29 mouse cellular contexts compared by ENCODE assay signal in the genomic region with DNA sequence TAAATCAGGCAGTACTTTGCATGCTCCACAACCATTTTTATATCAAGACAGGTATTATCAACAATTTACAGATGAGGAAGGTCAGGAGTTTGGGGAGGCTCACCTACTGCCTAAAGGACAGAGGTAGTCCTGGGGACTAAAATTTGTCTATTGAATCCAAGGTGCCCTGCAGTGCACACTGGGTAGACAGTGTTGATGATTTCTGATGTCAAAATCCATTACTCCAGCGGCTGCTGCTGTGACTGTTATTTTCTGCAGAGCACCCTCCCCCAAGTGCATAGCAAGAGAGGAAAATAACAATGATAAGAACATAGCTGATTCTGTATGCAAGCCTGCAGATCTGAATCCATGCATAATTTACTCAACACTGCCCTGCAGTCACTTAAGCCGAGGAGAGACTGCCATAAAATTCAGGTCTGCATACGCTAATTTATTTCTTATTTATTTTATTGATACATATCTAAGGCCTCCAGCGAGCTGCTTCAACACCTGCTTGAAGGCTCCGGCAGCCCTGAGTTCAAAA.
DNase-seq lines count a peak whose midpoint lies in the region; ATAC-seq and TF ChIP-seq lines count a peak whose summit lies in the region.
"Had no signal": no experiment of that assay in that cellular context is flagged by ENCODE, and none has a peak within 500 bp of the region (broad histone marks: within the 10 kb centered on the region; RNA-seq: fewer than 3 reads in every experiment).

No protein-coding gene starts in this region.

- peaks cover 3% of the 10 kb centered on the region; the same call in 1 of the 2 replicates for H3K27me3 ChIP-seq in forebrain, embryonic 15.5 days
- no peaks in the 10 kb centered on the region for H3K27me3 ChIP-seq in forebrain, embryonic 14.5 days (replicated peaks; ENCODE audit: control insufficient read depth, insufficient read depth, low read length)
- no peaks in the 10 kb centered on the region for H3K27me3 ChIP-seq in midbrain, embryonic 12.5 days
- no peaks in the 10 kb centered on the region for H3K27me3 ChIP-seq in midbrain, embryonic 11.5 days (ENCODE audit: control insufficient read depth, insufficient read depth, low read length)
- no peaks in the 10 kb centered on the region for H3K27me3 ChIP-seq in hindbrain, embryonic 15.5 days
- H3K27me3 ChIP-seq in midbrain, postnatal 0 days (ENCODE audit: insufficient read depth, low read length), result no peaks in the 10 kb centered on the region
- no peaks in the 10 kb centered on the region for H3K27me3 ChIP-seq in limb, embryonic 10.5 days (ENCODE audit: low read depth, poor library complexity, severe bottlenecking)
- H3K27me3 ChIP-seq: heart, embryonic 13.5 days; intestine, embryonic 15.5 days; limb, embryonic 13.5 days; lung, embryonic 15.5 days; megakaryocyte, embryonic 14.5 days; Patski; stomach, embryonic 15.5 days had no signal

- no peaks in the 10 kb centered on the region for H3K36me3 ChIP-seq in forebrain, embryonic 15.5 days
- no peaks in the 10 kb centered on the region for H3K36me3 ChIP-seq in forebrain, embryonic 14.5 days (ENCODE audit: control insufficient read depth, insufficient read depth, low read length)
- no peaks in the 10 kb centered on the region for H3K36me3 ChIP-seq in midbrain, embryonic 12.5 days
- H3K36me3 ChIP-seq in midbrain, embryonic 11.5 days (ENCODE audit: control insufficient read depth, insufficient read depth, low read length), result no peaks in the 10 kb centered on the region
- H3K36me3 ChIP-seq in hindbrain, embryonic 15.5 days, result no peaks in the 10 kb centered on the region
- H3K36me3 ChIP-seq in midbrain, postnatal 0 days (ENCODE audit: insufficient read depth, low read length), result no peaks in the 10 kb centered on the region
- no peaks in the 10 kb centered on the region for H3K36me3 ChIP-seq in limb, embryonic 10.5 days
- H3K36me3 ChIP-seq: G1E; heart, embryonic 13.5 days; intestine, embryonic 15.5 days; limb, embryonic 13.5 days; lung, embryonic 15.5 days; stomach, embryonic 15.5 days had no signal

- ATAC-seq in forebrain, embryonic 15.5 days (replicated peaks), result peak; percentile 51; the same call in 1 of the 2 replicates
- ATAC-seq in forebrain, embryonic 14.5 days, result no peak
- 0 out of 2 replicates have a peak, but pooled peaks have one; percentile 23 for ATAC-seq in midbrain, embryonic 12.5 days (ENCODE audit: low FRiP score, low read depth)
- ATAC-seq in midbrain, embryonic 11.5 days (ENCODE audit: low FRiP score), result no peak
- 0 out of 2 replicates have a peak, but pooled peaks have one; percentile 5 for ATAC-seq in hindbrain, embryonic 15.5 days (ENCODE audit: low FRiP score, low read depth)
- 0 out of 2 replicates have a peak, but pooled peaks have one; percentile 41 for ATAC-seq in midbrain, postnatal 0 days (ENCODE audit: low FRiP score)
- ATAC-seq: forebrain, postnatal 0 days; intestine, embryonic 15.5 days; Patski had no signal

- peaks cover 16% of the 10 kb centered on the region for H3K4me1 ChIP-seq in forebrain, embryonic 15.5 days
- no peaks in the 10 kb centered on the region for H3K4me1 ChIP-seq in forebrain, embryonic 14.5 days (ENCODE audit: control insufficient read depth, insufficient read depth, low read length)
- peaks cover 3% of the 10 kb centered on the region; the same call in 1 of the 2 replicates for H3K4me1 ChIP-seq in midbrain, embryonic 12.5 days
- no peaks in the 10 kb centered on the region for H3K4me1 ChIP-seq in midbrain, embryonic 11.5 days (ENCODE audit: control insufficient read depth, insufficient read depth, low read length)
- peaks cover 17% of the 10 kb centered on the region for H3K4me1 ChIP-seq in hindbrain, embryonic 15.5 days (replicated peaks)
- no peaks in the 10 kb centered on the region for H3K4me1 ChIP-seq in midbrain, postnatal 0 days (ENCODE audit: insufficient read depth, low read length)
- no peaks in the 10 kb centered on the region for H3K4me1 ChIP-seq in limb, embryonic 10.5 days
- H3K4me1 ChIP-seq: intestine, embryonic 15.5 days; limb, embryonic 13.5 days; lung, embryonic 15.5 days; megakaryocyte, embryonic 14.5 days; stomach, embryonic 15.5 days had no signal

- 57% methylated on average over 5 of the region's 5 CpGs for WGBS in forebrain, embryonic 15.5 days
- WGBS in forebrain, embryonic 14.5 days, result 59% methylated on average over 5 of the region's 5 CpGs
- WGBS in midbrain, embryonic 12.5 days, result 57% methylated on average over 5 of the region's 5 CpGs
- 73% methylated on average over 5 of the region's 5 CpGs for WGBS in midbrain, embryonic 11.5 days
- 49% methylated on average over 5 of the region's 5 CpGs for WGBS in hindbrain, embryonic 15.5 days
- WGBS in midbrain, postnatal 0 days, result 20% methylated on average over 5 of the region's 5 CpGs
- WGBS in limb, embryonic 10.5 days, result 67% methylated on average over 5 of the region's 5 CpGs

- no peak for TF ChIP-seq CTCF in midbrain, postnatal 0 days (IDR thresholded peaks at IDR 0.05)

- H3K4me3 ChIP-seq in forebrain, embryonic 15.5 days, result no peak overlapping the region
- no peak overlapping the region for H3K4me3 ChIP-seq in forebrain, embryonic 14.5 days (ENCODE audit: low read depth, low read length)
- H3K4me3 ChIP-seq in midbrain, embryonic 12.5 days, result no peak overlapping the region
- H3K4me3 ChIP-seq in midbrain, embryonic 11.5 days (ENCODE audit: low read depth, low read length), result no peak overlapping the region
- no peak overlapping the region for H3K4me3 ChIP-seq in hindbrain, embryonic 15.5 days
- no peak overlapping the region for H3K4me3 ChIP-seq in midbrain, postnatal 0 days (ENCODE audit: low read depth, low read length)
- no peak overlapping the region for H3K4me3 ChIP-seq in limb, embryonic 10.5 days
- H3K4me3 ChIP-seq: erythroblast, embryonic 14.5 days; heart, embryonic 13.5 days; intestine, embryonic 15.5 days; layer of hippocampus, adult 2 months; left cerebral cortex, adult 2 months; limb, embryonic 13.5 days; lung, embryonic 15.5 days; megakaryocyte, embryonic 14.5 days; stomach, embryonic 15.5 days had no signal

- no peak for DNase-seq in forebrain, embryonic 14.5 days (ENCODE audit: low spot score)
- DNase-seq in midbrain, embryonic 11.5 days (ENCODE audit: low spot score, missing footprints), result no peak
- DNase-seq in midbrain, postnatal 0 days (ENCODE audit: low spot score), result no peak
- no peak for DNase-seq in heart, adult 11 months
- DNase-seq in limb, embryonic 10.5 days (ENCODE audit: low spot score), result no peak
- DNase-seq: adrenal gland, postnatal 10 days; cerebellum, adult 11 months; cerebellum, postnatal 10 days; forebrain, postnatal 0 days; heart, postnatal 10 days; kidney, adult 2 months; kidney, postnatal 36 days; lung, postnatal 4 days; right cerebral cortex, postnatal 25 days had no signal

- no peak overlapping the region for H3K4me2 ChIP-seq in forebrain, embryonic 15.5 days (replicated peaks)
- no peak overlapping the region for H3K4me2 ChIP-seq in forebrain, embryonic 14.5 days (ENCODE audit: low read length)
- no peak overlapping the region for H3K4me2 ChIP-seq in midbrain, embryonic 12.5 days (replicated peaks)
- H3K4me2 ChIP-seq in midbrain, embryonic 11.5 days, result no peak overlapping the region
- no peak overlapping the region for H3K4me2 ChIP-seq in hindbrain, embryonic 15.5 days
- H3K4me2 ChIP-seq in midbrain, postnatal 0 days (ENCODE audit: low read depth, low read length, poor library complexity, severe bottlenecking), result no peak overlapping the region
- H3K4me2 ChIP-seq: heart, embryonic 13.5 days; intestine, embryonic 15.5 days; limb, embryonic 13.5 days; liver, embryonic 11.5 days; lung, embryonic 15.5 days; stomach, embryonic 15.5 days had no signal

- H3K27ac ChIP-seq in forebrain, embryonic 15.5 days (replicated peaks), result no peak overlapping the region
- H3K27ac ChIP-seq in forebrain, embryonic 14.5 days (ENCODE audit: low read depth, low read length), result no peak overlapping the region
- H3K27ac ChIP-seq in midbrain, embryonic 12.5 days (replicated peaks), result peak overlapping the region; percentile 36
- H3K27ac ChIP-seq in midbrain, embryonic 11.5 days (ENCODE audit: low read depth, low read length), result no peak overlapping the region
- H3K27ac ChIP-seq in hindbrain, embryonic 15.5 days (replicated peaks), result no peak overlapping the region
- no peak overlapping the region for H3K27ac ChIP-seq in midbrain, postnatal 0 days (ENCODE audit: low read depth, low read length)
- H3K27ac ChIP-seq in limb, embryonic 10.5 days, result no peak overlapping the region
- H3K27ac ChIP-seq: heart, embryonic 13.5 days; intestine, embryonic 15.5 days; layer of hippocampus, adult 2 months; left cerebral cortex, adult 2 months; limb, embryonic 13.5 days; lung, embryonic 15.5 days; stomach, embryonic 15.5 days had no signal

- H3K9ac ChIP-seq in forebrain, embryonic 15.5 days (replicated peaks), result no peak overlapping the region
- no peak overlapping the region for H3K9ac ChIP-seq in forebrain, embryonic 14.5 days (ENCODE audit: low read length)
- no peak overlapping the region for H3K9ac ChIP-seq in midbrain, embryonic 12.5 days (replicated peaks)
- H3K9ac ChIP-seq in midbrain, embryonic 11.5 days (ENCODE audit: low read length), result no peak overlapping the region
- no peak overlapping the region for H3K9ac ChIP-seq in hindbrain, embryonic 15.5 days
- no peak overlapping the region for H3K9ac ChIP-seq in midbrain, postnatal 0 days (replicated peaks; ENCODE audit: low read length, poor library complexity, severe bottlenecking)
- H3K9ac ChIP-seq: forebrain, postnatal 0 days; heart, embryonic 13.5 days; intestine, embryonic 15.5 days; limb, embryonic 13.5 days; lung, embryonic 15.5 days; stomach, embryonic 15.5 days had no signal

- no peaks in the 10 kb centered on the region for H3K9me3 ChIP-seq in forebrain, embryonic 15.5 days
- H3K9me3 ChIP-seq in forebrain, embryonic 14.5 days (replicated peaks; ENCODE audit: control insufficient read depth, low read length), result no peaks in the 10 kb centered on the region
- no peaks in the 10 kb centered on the region for H3K9me3 ChIP-seq in midbrain, embryonic 12.5 days
- H3K9me3 ChIP-seq in midbrain, embryonic 11.5 days (ENCODE audit: control insufficient read depth, low read length), result no peaks in the 10 kb centered on the region
- H3K9me3 ChIP-seq in hindbrain, embryonic 15.5 days, result no peaks in the 10 kb centered on the region
- no peaks in the 10 kb centered on the region for H3K9me3 ChIP-seq in midbrain, postnatal 0 days (ENCODE audit: low read length)
- H3K9me3 ChIP-seq in limb, embryonic 10.5 days (replicated peaks), result no peaks in the 10 kb centered on the region
- H3K9me3 ChIP-seq: heart, embryonic 13.5 days; intestine, embryonic 15.5 days; limb, embryonic 13.5 days; lung, embryonic 15.5 days; stomach, embryonic 15.5 days had no signal

Comparison
In these comparisons a context has a peak if more than half of its experiments do, and no peak if none do; other contexts are left out.
1. ATAC-seq: peak in forebrain, embryonic 15.5 days (single experiment), midbrain, embryonic 12.5 days (single experiment), hindbrain, embryonic 15.5 days (single experiment) and midbrain, postnatal 0 days (single experiment); none in forebrain, embryonic 14.5 days (single experiment) and midbrain, embryonic 11.5 days (single experiment).